Mouse (Mus musculus) cerebellum, postnatal 14 days (tissue): ENCODE results near the gene Meaf6.

Experiments used
- DNase-seq, 2 experiments: peaks; one replicate each; pipeline ENCODE4 v3.0.0; 2021; ENCODE audit warnings: mixed read lengths in 2 of 2

The Meaf6 gene

DNA sequence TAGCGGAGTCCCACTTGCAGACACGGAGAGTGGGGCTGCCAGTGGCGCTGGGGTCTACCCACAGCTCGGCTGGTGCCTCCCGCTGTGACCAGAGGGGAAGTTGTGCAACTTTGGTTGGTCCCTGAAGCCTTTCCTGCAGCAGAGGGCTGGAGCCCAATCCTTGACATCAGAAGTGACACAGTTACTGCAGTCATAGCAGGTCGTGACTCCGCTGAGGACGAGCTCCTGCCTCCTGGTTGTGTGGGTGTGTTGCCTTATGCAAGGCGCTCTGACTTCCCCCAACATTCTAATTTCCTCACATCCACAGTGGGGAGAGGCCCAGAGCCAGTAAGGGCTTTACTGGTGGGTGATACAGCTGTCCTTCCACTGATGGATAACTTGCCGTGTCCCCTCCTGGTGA is 60.3 kb downstream of the Meaf6 start:
- no peak for DNase-seq

GRCm38 (mm10) chr4:125147970-125148369 is 63.0 kb downstream of the Meaf6 start:
- no peak for DNase-seq

DNA sequence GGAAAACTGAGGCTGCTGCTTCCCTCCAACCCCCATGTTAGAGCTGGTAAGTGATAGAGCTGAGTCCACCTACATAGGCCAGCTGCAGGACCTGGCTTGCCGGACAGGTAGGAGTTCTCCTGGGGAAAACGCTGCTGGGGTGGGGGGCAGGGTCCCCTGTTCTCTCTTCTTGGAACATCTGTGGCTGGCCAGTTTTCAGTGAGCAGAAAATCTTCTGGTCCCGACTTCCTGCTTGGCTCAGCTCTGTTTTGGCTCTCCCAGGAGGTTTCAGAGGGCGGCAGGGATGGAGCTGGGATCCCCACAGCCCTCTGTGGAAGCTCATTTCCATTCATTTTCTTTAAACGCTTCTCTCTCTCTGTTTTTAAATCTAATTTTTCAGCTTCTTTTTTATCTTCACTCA is 64.5 kb downstream of the Meaf6 start:
- no peak for DNase-seq

- no peak for DNase-seq
These were observed 67.5 kb downstream of the Meaf6 start for GRCm38 (mm10) chr4:125152469-125152868.

DNA sequence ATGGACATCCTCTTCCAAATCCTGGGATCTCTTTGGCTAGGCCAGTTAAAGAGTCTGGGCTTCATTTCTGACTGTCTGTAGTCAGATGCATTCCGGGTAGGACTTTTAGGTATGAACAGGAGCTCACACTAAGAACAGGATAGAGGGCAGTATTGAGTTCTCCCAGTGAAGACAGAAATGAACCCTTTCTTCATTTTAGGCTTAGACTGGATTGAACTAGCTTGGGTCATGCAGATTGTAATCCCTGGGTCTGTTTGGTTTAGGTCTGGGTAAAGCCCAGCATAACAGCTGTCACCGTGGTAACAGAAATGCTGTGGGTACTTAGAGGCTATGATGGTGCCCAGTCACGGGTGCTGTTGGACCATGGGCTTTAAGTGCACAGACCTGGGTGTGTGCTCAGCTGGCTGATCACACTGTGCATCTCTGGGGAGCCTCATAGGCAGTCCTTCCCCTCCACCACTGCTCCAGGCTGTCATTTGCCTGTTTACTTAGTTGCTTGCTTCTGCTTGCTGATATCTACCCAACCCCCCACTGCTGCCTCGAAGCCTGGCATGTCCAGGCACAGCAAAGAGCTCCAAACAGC is 68.8 kb downstream of the Meaf6 start:
- no peak for DNase-seq

GRCm38 (mm10) chr4:125155646-125156045 is 70.7 kb downstream of the Meaf6 start:
- no peak for DNase-seq

- DNase-seq: no peak
These were observed 72.4 kb downstream of the Meaf6 start for GRCm38 (mm10) chr4:125157322-125157721.

GRCm38 (mm10) chr4:125158081-125158480 is 73.1 kb downstream of the Meaf6 start:
- DNase-seq: no peak

GRCm38 (mm10) chr4:125158581-125159317 is 73.8 kb downstream of the Meaf6 start:
- peak; percentile 85 to 94 for DNase-seq

GRCm38 (mm10) chr4:125160320-125160950 is 75.5 kb downstream of the Meaf6 start:
- peak; percentile 97 to 98 for DNase-seq

DNA sequence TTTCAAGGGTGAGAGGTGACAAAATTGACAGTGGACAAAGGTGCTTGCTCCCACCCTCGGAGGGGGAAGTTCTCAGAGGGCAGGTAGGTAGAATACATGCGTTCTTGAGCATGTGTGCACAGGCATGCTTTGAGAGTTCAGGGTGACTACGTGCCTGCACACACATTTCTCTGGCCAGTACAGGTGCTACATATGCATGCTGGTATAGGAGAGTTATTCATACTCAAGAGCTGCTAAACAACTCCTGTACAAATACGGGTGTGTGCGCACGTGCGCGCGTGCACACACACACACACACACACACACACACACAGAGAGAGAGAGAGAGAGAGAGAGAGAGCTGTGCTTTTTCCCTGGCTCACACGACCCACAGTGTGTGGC is 76.0 kb downstream of the Meaf6 start:
- no peak for DNase-seq

DNA sequence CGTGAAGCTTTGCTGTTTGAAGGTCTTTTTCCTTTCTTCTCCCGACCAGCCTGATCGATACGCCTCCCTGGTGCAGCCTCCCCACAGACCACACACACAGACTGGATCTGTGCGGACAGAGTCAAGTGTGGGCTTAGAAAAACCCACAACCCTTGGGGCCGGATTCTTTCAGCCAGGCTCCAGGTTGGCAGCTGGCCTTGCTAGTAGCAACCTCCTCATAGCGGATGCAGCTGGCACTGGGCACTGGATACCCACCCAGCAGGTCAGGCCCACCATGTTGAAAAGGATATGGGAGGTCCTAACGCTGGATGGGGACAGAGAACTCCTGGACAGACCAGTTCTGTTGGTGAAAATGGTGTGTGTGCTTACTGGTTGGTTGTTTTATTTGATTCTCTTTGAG is 76.5 kb downstream of the Meaf6 start:
- peak in 1 of 2 experiments; percentile 43 for DNase-seq

GRCm38 (mm10) chr4:125162701-125163100 is 77.8 kb downstream of the Meaf6 start:
- DNase-seq: no peak
